Mouse (Mus musculus): Measurements from ENCODE around the gene LTO1. TPM values are rescaled to one million over a fixed set of nuclear protein-coding genes. Genes with fewer than 3 reads are reported as not detected.

LTO1 gene
- polyA plus RNA-seq, 1 experiment from 2014 or later = 22.6 TPM

GRCm38 (mm10) chr7:144977121-144977520 is 62.2 kb downstream of the LTO1 start:
- WGBS = 81% methylated on average over 2 of the region's 2 CpGs
- no peak overlapping the region for H3K4me2 ChIP-seq (ENCODE audit: low read depth, severe bottlenecking)
- no peak overlapping the region for H3K4me3 ChIP-seq (ENCODE audit: low read depth, low read length)
- no peak overlapping the region for H3K9ac ChIP-seq (ENCODE audit: low read length)
- no peaks in the 10 kb centered on the region for H3K36me3 ChIP-seq (ENCODE audit: control insufficient read depth, insufficient read depth, low read length)
- no peaks in the 10 kb centered on the region for H3K27me3 ChIP-seq (ENCODE audit: control insufficient read depth, insufficient read depth, low read length)
- no peaks in the 10 kb centered on the region for H3K4me1 ChIP-seq (ENCODE audit: control insufficient read depth, insufficient read depth, low read length)
- DNase-seq (ENCODE audit: low spot score) (no peak), ATAC-seq (ENCODE audit: insufficient number of reproducible peaks, low FRiP score, low TSS enrichment, low read depth) (no peak)
- no peak overlapping the region for H3K27ac ChIP-seq (replicated peaks; ENCODE audit: low read depth, low read length)
- H3K9me3 ChIP-seq (ENCODE audit: control insufficient read depth, low read length) = no peaks in the 10 kb centered on the region

- no peak for ATAC-seq (ENCODE audit: insufficient number of reproducible peaks, low FRiP score, low TSS enrichment, low read depth)
These were observed 64.9 kb downstream of the LTO1 start for GRCm38 (mm10) chr7:144979814-144980213.

More at GRCm38 (mm10) chr7:144979814-144980213, 64.9 kb downstream of the LTO1 start:
- H3K9me3 ChIP-seq (ENCODE audit: control insufficient read depth, low read length) = no peaks in the 10 kb centered on the region
- H3K27me3 ChIP-seq (ENCODE audit: control insufficient read depth, insufficient read depth, low read length) = no peaks in the 10 kb centered on the region
- no peak overlapping the region for H3K9ac ChIP-seq (ENCODE audit: low read length)
- no peak overlapping the region for H3K4me3 ChIP-seq (ENCODE audit: low read depth, low read length)
- H3K27ac ChIP-seq (replicated peaks; ENCODE audit: low read depth, low read length) = no peak overlapping the region
- 82% methylated on average over 5 of the region's 5 CpGs for WGBS
- no peak overlapping the region for H3K4me2 ChIP-seq (ENCODE audit: low read depth, severe bottlenecking)
- no peak for DNase-seq (ENCODE audit: low spot score)
- H3K36me3 ChIP-seq (ENCODE audit: control insufficient read depth, insufficient read depth, low read length) = no peaks in the 10 kb centered on the region
- no peaks in the 10 kb centered on the region for H3K4me1 ChIP-seq (ENCODE audit: control insufficient read depth, insufficient read depth, low read length)

Other genes with a start within 250 kb of the LTO1 start
- gene Ano1, start 163.1 kb upstream of the LTO1 start, polyA plus RNA-seq (2014; fragmentation: Nextera tagmentation; extraction: Ambion mirVana) = 1.3 and 1.4 TPM in 2 replicates
- 0.47 TPM in 1 of 2 replicates, not detected in the other for gene Fgf3, start 77.0 kb upstream of the LTO1 start, polyA plus RNA-seq (2014; fragmentation: Nextera tagmentation; extraction: Ambion mirVana)
- gene Fgf4, start 67.7 kb upstream of the LTO1 start, polyA plus RNA-seq (2014; fragmentation: Nextera tagmentation; extraction: Ambion mirVana) = 0.17 and 0.78 TPM in 2 replicates
- gene Fgf15, start 18.6 kb upstream of the LTO1 start, polyA plus RNA-seq (2014; fragmentation: Nextera tagmentation; extraction: Ambion mirVana) = 0.47 and 0.52 TPM in 2 replicates
- 166 and 200 TPM in 2 replicates for gene Ccnd1, start 24.8 kb downstream of the LTO1 start, polyA plus RNA-seq (2014; fragmentation: Nextera tagmentation; extraction: Ambion mirVana)

All from limb, embryonic 11.5 days (tissue).